Mouse (Mus musculus) thymus, postnatal 14 days (tissue): ENCODE data around the gene Ccdc170.
"Not testable (repeated sequence)": the region's sequence is repeated elsewhere in the genome, so short reads cannot be mapped to it uniquely, and the experiment has no call there.

ENCODE experiments used
- DNase-seq: peaks from one replicate; pipeline ENCODE4 v3.0.0; 2021

Gene Ccdc170

DNA sequence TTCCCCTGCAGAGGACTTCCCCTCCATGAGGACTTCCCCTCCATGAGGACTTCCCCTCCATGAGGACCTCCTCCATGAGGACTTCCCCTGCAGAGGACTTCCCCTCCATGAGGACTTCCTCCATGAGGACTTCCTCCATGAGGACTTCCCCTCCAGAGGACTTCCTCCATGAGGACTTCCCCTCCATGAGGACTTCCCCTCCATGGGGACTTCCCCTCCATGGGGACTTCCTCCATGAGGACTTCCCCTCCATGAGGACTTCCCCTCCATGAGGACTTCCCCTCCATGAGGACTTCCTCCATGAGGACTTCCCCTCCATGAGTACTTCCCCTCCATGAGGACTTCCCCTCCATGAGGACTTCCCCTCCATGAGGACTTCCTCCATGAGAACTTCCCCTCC is 119.3 kb downstream of the Ccdc170 start:
- DNase-seq, result not testable (repeated sequence)

DNA sequence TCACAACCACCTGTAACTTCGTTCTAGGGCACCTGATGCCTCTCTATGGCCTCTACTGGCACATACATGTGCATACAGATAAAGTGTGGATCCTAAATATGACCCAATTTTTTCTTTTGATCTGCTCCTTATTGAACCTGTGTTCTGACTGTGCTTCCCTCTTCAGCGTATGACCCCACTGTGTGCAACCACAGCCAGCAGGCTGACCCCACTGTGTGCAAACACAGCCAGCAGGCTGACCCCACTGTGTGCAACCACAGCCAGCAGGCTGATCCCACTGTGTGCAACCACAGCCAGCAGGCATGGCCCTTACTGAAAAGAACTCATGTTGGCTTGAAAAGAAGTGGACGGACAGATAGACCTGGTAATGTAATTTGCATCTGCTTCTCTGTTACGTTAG is 120.2 kb downstream of the Ccdc170 start:
- no peak for DNase-seq

DNA sequence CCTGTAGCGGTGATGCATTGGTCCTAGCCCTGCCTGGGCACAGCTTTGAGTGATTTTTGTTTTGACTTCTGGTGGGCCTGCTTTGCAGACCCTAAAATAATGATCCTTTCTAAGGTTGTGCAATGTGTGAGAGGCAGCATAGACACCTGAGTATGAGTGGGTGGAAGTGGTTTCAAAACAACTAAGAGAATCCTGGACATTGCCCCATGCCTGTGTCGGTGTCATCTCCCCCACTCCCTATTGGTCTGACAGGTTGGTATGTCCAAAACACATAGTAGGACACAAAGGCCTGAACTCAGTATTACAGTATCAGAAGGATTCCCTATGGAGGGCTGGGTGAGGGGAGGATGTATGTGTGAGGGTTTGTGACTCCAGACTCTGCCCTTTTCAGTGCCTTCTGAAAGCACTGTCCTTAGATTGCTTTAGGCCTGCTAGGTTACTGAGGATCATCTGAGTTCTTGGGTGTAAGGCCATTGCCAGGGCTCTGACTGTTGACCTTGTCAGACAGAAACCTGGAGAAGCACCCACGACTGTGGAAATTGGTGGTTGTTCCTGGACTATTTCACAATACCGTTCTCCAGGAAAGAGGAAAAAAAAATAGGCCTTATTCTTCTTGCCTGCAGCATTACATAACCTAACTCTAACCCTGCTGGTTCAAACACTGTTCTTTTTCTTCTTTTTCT is 122.4 kb downstream of the Ccdc170 start:
- DNase-seq, result no peak

DNA sequence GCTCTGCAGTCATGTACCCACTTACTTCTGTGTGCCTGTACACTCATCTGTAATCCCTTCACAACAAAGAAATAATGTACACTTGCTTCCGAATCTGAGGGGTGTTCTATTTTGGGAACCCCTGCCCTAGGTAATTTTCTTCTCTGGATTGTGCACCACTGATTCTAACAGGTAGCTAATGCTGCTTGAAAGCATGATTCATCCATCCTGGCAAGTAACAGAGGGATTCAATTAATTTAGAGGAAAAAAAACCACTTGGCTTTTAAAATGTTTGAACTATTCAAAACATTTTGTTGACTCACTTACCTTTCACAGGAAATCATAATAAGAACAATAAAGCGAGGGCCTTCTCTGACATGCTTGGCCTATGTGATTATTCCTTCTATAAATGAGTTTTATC is 127.9 kb downstream of the Ccdc170 start:
- no peak for DNase-seq

DNA sequence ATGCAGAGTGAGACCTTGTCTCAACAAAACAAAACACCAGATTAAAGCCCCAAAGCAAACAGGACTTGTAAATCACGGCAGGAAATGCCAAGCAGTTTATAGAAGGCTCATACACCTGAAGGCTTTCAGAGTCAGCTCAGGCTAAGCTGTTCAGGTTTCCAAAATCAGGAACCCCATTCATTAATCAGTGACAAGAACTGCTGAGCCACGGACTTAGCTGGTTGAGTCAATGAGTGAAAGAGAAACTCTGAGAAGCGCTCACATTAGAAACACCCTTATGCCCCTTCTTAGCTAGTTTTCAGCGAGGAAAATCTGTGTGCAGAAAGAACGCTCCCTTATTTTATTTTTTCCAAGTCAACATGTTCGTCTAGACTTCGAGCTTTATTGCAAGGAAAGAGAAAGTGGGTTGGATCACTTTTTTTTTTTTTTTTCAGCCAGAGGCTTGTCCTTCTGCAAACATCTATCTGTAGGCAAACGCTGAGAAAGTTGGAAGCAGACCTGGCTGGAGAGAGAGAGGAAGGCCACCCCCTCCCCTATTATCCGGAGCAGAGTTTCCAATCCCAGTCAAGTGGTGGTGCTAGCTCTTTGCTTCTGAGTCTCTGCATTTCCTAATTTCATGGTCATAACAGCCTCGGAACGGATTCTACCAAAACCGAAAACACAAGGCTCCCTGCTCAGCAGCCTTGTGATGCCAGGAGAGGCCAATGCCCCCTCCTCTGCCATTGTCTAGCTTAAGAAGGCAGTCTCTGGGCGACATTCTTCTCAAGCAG is 129.3 kb downstream of the Ccdc170 start, which contains the start of gene Esr1:
TSS of gene Esr1 (plus strand) at position 208 of the 770 bp plus-strand sequence.
- DNase-seq, result peak; percentile 23
